Mouse (Mus musculus): Measurements from ENCODE around the gene Tstd2. TPM values are rescaled to one million over a fixed set of nuclear protein-coding genes. Genes with fewer than 3 reads are reported as not detected.

Tstd2 gene
- total RNA-seq, 2 experiments from 2014 or later, result 2.1 to 5.0 TPM

DNA sequence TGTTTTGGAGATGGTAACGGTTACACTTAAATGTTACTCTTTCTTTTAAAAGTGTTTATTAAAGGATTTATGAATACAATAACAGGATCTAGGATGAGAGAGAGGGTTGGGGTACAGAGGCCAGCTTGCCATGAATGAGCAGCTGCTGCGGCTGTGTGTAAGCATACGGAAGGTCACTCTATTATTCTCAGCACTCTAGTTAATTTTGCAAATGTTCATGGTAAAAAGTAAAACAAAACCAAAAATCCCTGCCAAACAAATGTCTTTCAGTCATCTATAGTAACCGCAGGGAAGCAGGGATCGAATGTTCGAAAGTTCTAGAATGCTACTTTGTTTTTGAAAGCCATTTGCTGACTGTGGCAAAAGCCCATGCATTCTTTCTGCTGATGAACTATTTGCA, 15.1 kb downstream of the Tstd2 start:
- ATAC-seq (replicated peaks; ENCODE audit: low FRiP score, poor library complexity, severe bottlenecking), result no peak

GRCm38 (mm10) chr4:46120767-46121166, 17.7 kb downstream of the Tstd2 start:
- ATAC-seq (replicated peaks; ENCODE audit: low FRiP score, poor library complexity, severe bottlenecking), result no peak

DNA sequence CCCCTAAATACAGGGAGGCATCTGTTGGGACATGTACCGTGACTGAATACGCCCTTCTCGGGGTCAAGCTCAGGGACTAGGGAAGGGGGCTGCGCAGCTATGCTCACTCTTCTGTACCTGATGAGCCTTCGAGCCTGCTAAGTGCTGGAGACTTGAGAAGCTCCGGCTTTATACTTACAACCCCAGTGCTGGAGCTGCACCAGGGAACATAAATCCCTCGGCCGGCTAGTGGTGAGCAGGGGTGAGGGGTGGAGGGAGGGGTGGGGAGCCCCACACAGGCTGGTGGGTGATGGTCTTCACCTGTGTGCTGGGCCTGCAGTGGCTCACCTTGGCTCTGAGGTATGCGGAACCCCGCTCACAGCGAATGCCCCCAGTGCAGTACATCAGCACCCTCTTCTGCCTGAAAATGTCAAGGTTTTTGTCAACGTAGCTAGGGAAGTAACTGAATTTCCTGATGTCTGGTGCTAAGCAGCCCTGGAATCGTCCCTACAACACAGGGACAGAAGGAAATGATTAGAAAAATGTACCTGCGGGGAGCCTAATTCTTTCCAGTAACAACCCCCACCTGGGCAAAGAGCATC, 18.9 kb downstream of the Tstd2 start:
- no peak for ATAC-seq (replicated peaks; ENCODE audit: low FRiP score, poor library complexity, severe bottlenecking)

DNA sequence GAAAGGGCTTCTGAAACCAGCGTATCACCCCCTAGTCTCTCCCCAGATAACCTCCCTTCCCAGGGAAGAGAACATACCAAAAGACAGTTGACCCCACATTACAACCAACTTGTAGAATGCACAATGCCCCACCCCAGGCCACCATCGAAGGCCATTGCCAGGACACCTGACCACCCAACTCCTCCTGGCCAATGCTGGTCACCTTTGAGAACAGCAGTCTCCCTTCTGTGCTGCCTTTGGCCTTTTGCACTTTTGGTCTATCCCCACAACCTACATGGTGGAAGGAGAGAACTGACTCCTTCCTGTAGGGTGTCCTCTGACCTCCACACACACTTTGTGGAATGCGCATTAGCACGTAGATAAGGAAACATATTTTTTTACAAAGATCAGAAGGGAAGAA, 21.0 kb downstream of the Tstd2 start:
- ATAC-seq (replicated peaks; ENCODE audit: low FRiP score, poor library complexity, severe bottlenecking), result no peak

- 0 out of 2 replicates have a peak, but pooled peaks have one; percentile 19 for ATAC-seq (replicated peaks; ENCODE audit: low FRiP score, poor library complexity, severe bottlenecking)
Measured at GRCm38 (mm10) chr4:46116544-46117175, 21.8 kb downstream of the Tstd2 start.

DNA sequence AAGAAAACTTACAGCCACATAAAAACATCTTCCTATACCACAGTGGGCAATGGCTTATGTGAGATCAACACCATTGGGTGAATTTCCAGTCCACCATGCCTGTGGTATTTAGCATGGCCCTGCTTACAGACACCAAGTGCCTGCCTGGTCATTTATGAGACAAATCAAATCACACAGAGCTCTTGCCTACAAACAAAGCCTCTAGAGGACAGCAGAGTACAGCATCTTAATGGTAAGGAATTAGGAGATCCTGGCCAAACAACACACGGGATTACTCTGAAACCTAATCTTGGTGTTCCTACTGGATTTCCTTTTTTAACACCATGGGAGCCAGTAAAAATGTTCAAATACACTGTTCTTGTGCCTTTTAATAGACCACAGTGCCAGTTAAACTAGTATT, 23.2 kb downstream of the Tstd2 start:
- no peak for ATAC-seq (replicated peaks; ENCODE audit: low FRiP score, poor library complexity, severe bottlenecking)

- no peak for ATAC-seq (replicated peaks; ENCODE audit: low FRiP score, poor library complexity, severe bottlenecking)
Measured at GRCm38 (mm10) chr4:46111361-46111760, 27.1 kb downstream of the Tstd2 start.

DNA sequence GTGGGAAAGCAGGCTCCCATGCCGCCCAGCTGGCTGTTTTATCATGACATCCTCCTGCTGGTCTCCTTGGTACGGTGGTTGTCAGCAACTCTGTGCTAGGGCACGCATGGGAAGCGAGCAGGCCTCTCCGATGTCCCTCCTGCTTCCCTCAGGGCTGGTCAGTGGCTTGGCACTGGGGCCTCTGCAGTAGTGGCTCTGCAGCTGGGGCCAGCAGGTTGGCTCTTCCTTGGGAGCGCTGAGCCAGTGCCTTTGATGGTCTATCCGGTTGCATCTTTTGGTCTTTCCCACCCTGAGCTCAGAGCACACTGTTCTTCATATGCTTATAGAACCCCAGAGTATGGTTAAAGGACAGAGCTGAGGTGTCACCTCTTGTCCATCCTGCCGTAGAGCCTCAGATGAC, 28.4 kb downstream of the Tstd2 start:
- no peak for ATAC-seq (replicated peaks; ENCODE audit: low FRiP score, poor library complexity, severe bottlenecking)

GRCm38 (mm10) chr4:46102078-46102769, 36.3 kb downstream of the Tstd2 start:
- ATAC-seq (replicated peaks; ENCODE audit: low FRiP score, poor library complexity, severe bottlenecking), result no peak

- ATAC-seq (replicated peaks; ENCODE audit: low FRiP score, poor library complexity, severe bottlenecking), result no peak
Measured at GRCm38 (mm10) chr4:46101211-46101711, 37.2 kb downstream of the Tstd2 start.

GRCm38 (mm10) chr4:46100539-46100938, 38.0 kb downstream of the Tstd2 start:
- ATAC-seq (replicated peaks; ENCODE audit: low FRiP score, poor library complexity, severe bottlenecking), result no peak

DNA sequence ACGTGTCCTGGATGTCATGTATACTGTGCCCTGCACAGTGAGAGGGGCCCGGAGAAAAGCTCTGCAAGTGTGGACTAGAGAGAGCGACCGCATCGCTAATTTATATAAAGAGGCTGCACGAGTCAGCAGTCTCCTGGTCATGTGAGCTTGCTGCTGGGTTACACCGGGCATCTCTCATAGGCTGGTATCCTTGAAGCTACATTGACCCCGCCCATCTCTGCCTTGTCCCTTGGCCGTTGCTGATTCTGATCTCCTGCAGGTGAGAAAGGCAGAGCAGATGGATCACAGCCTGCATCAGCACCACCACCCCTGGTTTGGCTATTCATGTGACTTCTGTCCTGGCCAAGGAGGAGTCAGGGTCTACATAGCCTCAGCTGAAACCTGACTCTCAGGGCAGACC, 39.4 kb downstream of the Tstd2 start:
- no peak for ATAC-seq (replicated peaks; ENCODE audit: low FRiP score, poor library complexity, severe bottlenecking)

DNA sequence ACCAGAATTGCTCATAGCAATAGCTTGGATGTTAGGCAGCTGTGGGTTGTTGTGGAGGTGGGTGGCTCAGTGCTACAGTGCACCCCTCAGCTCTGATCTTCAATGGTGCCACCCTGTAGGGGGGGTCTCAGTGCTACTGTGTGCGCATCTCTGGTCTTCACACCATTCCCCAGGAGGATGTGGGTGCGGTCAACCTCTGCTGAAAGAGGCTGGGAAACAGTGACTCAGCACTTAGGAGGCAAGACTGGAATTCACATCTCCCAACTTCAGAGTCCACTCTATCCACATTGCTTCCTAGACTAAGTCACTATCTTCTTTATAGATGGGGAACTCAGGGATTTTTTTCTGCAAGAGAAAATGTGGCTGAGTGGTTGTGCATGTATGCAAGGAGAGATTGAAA, 40.9 kb downstream of the Tstd2 start:
- no peak for ATAC-seq (replicated peaks; ENCODE audit: low FRiP score, poor library complexity, severe bottlenecking)

DNA sequence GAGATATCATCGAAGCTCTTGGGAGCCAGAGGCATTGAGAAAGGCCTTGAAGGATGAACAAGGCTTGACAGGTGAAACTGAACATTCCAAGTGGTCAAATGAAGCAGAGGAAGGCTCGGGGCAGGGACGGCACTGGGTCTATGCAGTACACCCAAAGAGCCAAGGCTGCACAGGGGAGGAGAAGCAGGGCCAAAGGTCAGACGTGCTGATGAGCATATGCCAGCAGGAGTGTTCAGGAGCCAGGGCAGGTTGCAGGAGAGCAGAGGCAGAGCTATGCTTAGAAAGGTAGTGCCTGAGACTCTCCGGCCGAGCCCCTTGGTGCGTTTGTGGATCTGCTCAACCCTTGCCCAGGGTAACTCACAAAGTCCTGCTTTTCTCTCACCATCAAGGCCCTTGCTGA, 41.9 kb downstream of the Tstd2 start:
- no peak for ATAC-seq (replicated peaks; ENCODE audit: low FRiP score, poor library complexity, severe bottlenecking)

DNA sequence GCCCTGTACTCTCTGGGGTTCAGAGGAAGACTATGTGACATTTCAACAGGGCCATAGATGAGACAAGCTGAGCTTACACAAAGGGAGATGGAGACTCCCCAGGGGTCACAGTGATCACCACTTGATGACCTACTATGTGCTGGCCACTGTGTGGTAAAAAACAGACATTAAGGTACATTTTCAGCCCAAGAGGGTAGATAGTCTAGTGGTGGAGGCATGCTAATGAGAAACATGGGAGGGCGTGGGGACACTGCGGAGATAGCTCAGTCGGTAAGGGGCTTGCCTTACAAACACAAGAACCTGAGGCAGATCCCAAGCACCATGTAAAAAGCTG, 42.7 kb downstream of the Tstd2 start:
- ATAC-seq (replicated peaks; ENCODE audit: low FRiP score, poor library complexity, severe bottlenecking), result no peak

DNA sequence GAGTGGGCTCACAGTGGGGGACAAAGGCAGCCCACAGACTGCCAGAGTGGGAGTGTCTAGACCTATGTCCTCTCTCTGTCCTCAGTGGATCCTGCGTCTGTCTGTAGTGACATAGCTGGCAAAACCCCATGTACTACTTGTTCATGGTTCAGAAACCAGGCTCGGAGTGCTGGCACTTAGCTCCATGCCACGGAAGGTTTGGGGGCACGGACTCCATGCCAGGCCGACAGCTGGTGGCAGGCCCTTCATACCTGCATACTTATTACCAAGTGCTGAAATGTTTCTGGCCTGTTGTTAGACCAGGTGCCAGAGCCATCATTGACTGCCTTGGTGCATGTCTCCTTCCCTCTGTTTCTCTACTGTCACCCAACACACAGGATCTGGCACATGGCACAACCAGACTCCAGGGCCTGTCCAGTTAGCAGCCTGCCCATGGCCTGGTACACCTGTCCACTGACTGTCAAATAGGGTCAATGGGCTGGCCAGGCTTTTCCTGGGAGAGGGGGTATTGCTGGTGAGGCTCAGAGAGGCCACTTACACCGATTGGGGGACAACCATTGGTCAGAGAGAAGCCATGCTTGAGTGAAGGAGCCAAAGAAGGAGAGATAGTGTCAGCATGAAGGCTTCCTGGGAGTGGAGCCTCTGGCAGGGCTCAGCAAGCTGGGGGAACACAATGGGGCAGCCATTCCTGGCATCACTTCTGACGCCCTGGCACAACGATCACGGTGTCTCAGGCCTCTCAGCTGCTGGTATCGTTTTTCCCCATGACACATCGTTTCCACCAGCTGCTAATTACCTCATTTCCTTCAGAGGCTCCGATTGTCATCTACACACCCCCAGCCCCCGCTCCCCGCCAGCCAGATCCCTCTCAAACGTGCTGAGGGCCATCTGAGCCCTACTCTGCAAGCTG, 43.3 kb downstream of the Tstd2 start:
- no peak for ATAC-seq (replicated peaks; ENCODE audit: low FRiP score, poor library complexity, severe bottlenecking)

DNA sequence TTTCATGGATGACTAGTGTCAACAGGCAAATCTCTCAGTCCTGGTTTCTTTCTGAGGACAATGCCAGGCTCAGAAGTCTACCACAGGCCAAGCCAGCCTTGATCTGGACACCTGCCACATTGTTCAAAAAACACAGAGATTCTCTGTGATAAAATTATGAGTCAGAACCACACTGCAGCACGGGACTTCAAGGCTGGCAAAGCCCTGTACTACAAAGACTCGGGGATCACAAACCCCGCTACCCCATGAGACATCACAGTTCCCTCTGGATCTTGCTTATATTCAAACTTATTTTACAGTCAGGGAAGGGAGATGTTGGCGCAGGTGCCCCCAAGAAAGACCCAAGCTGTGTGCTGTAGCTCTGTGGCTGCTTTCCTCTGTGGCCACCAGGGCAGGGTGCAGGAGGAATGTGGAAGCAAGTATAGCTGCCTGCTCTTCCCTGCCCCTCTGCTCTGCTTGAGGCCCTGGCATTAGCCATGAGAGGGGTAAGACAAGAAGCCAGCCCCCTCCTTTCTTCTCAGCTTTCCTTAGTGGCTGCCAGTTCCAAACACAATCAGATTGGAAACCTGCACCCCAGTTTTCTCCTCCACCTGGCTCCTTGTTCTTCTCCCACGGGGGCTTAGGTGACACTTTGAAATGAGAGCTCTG, 45.9 kb downstream of the Tstd2 start:
- no peak for ATAC-seq (replicated peaks; ENCODE audit: low FRiP score, poor library complexity, severe bottlenecking)

GRCm38 (mm10) chr4:46089524-46090125, 48.9 kb downstream of the Tstd2 start:
- ATAC-seq (replicated peaks; ENCODE audit: low FRiP score, poor library complexity, severe bottlenecking), result no peak

DNA sequence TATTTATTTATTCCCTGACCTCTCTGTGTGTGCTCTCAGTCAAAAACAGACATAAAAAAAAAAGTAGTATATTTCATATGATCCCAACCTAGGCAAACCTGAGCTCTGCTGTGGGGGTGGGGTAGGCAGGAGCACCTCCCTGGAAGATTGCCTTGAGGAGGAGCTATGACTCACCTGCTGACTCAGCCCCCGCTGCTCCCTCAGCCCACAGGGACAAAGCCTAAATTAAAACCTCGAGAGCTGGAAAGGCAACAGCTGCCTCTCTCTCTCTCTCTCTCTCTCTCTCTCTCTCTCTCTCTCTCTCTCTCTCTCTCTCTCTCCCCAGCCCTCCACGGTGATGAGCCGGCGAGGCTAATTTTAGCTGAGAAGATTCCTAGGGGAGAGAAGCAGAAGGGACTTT, 50.6 kb downstream of the Tstd2 start:
- no peak for ATAC-seq (replicated peaks; ENCODE audit: low FRiP score, poor library complexity, severe bottlenecking)

DNA sequence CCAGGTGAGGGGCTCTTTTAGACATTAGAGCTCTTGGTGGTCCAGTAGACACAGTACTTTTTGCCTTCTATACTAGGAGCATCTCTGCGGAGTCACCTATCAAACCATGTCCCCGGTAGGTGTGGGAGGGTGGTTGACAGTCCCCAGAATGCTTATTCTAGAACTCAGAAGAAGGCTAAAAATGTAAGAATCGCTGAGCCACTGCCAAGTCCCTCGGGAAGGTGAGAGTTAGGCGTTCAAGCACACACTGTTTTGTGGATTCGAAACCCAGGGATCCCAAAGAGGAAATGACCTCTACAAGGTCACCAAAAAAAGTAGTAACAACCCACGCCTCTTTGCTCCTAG, 51.1 kb downstream of the Tstd2 start:
- no peak for ATAC-seq (replicated peaks; ENCODE audit: low FRiP score, poor library complexity, severe bottlenecking)
